Mouse (Mus musculus): Measurements from ENCODE around the gene 0610040J01Rik.

DNA sequence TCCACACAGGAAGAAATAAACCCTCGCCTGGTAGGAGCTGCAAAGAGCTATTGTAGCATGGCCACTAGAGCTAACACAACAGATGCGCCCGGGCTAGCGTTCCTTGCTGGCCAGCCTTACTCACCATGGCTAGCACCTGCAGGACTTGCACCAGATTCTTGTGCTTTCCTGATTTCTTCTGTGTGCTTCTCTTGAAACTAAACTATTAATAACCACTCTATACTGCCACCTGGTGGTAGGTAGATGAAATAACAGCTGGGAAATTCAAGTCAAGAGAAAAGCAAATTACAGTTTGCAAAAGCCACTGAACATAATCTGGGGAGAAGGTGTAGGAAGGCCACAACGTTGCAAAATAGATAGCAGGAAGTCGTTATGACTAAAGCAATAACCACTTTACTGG lies 74.5 kb downstream of the 0610040J01Rik start:
- TF ChIP-seq ZC3H11A (IDR thresholded peaks at IDR 0.05; ENCODE audit: borderline replicate concordance, low read depth, low read length) (peak; percentile 46; the same call in 1 of the 2 replicates), ZNF384 (IDR thresholded peaks at IDR 0.05; ENCODE audit: low read depth, low read length) (no peak), CHD2 (IDR thresholded peaks at IDR 0.05; ENCODE audit: low read depth, low read length) (no peak), HCFC1 (IDR thresholded peaks at IDR 0.05; ENCODE audit: borderline replicate concordance, insufficient read depth, low read length) (no peak)
